17 mouse cellular contexts compared by ENCODE assay signal in the genomic region with DNA sequence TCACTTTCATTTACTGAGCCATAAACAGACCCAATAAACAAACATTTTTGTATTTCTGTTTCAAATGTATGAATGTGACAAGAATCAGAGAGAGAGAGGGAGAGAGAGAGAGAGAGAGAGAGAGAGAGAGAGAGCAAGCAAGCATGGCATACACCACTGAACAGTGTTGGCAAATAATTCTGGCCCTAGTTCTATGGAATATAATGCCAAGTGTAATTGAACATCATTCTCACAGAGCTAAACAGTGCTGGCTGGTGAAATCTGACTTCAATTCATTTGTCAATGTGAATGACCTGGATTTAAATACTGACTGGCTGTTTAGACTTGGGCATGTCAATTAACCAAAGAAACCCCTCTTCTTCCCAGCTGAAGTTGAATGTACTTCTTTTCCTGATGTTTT.
DNase-seq lines count a peak whose midpoint lies in the region; ATAC-seq and TF ChIP-seq lines count a peak whose summit lies in the region.
"Had no signal": no experiment of that assay in that cellular context is flagged by ENCODE, and none has a peak within 500 bp of the region (broad histone marks: within the 10 kb centered on the region; RNA-seq: fewer than 3 reads in every experiment).

No protein-coding gene starts in this region.

- H3K27me3 ChIP-seq in forebrain, embryonic 14.5 days (replicated peaks; ENCODE audit: control insufficient read depth, insufficient read depth, low read length) = no peaks in the 10 kb centered on the region
- no peaks in the 10 kb centered on the region for H3K27me3 ChIP-seq in forebrain, embryonic 11.5 days (ENCODE audit: control insufficient read depth, insufficient read depth, low read length)
- H3K27me3 ChIP-seq in midbrain, embryonic 11.5 days (ENCODE audit: control insufficient read depth, insufficient read depth, low read length) = no peaks in the 10 kb centered on the region
- no peaks in the 10 kb centered on the region for H3K27me3 ChIP-seq in midbrain, embryonic 10.5 days (ENCODE audit: low read depth, poor library complexity, severe bottlenecking)
- H3K27me3 ChIP-seq in forebrain, embryonic 16.5 days (replicated peaks; ENCODE audit: control insufficient read depth, insufficient read depth, low read length) = no peaks in the 10 kb centered on the region
- H3K27me3 ChIP-seq: embryonic facial prominence, embryonic 12.5 days had no signal

- no peak overlapping the region for H3K27ac ChIP-seq in forebrain, embryonic 14.5 days (ENCODE audit: low read depth, low read length)
- no peak overlapping the region for H3K27ac ChIP-seq in forebrain, embryonic 11.5 days (ENCODE audit: low read depth, low read length)
- H3K27ac ChIP-seq in midbrain, embryonic 11.5 days (ENCODE audit: low read depth, low read length) = no peak overlapping the region
- no peak overlapping the region for H3K27ac ChIP-seq in midbrain, embryonic 10.5 days (replicated peaks)
- H3K27ac ChIP-seq in forebrain, embryonic 16.5 days (ENCODE audit: low read length) = no peak overlapping the region
- H3K27ac ChIP-seq: embryonic facial prominence, embryonic 10.5 days; embryonic facial prominence, embryonic 12.5 days had no signal

- H3K36me3 ChIP-seq in forebrain, embryonic 14.5 days (ENCODE audit: control insufficient read depth, insufficient read depth, low read length) = no peaks in the 10 kb centered on the region
- H3K36me3 ChIP-seq in forebrain, embryonic 11.5 days (ENCODE audit: control insufficient read depth, insufficient read depth, low read length) = no peaks in the 10 kb centered on the region
- no peaks in the 10 kb centered on the region for H3K36me3 ChIP-seq in midbrain, embryonic 11.5 days (ENCODE audit: control insufficient read depth, insufficient read depth, low read length)
- no peaks in the 10 kb centered on the region for H3K36me3 ChIP-seq in midbrain, embryonic 10.5 days
- no peaks in the 10 kb centered on the region for H3K36me3 ChIP-seq in forebrain, embryonic 16.5 days (ENCODE audit: control insufficient read depth, insufficient read depth)
- H3K36me3 ChIP-seq: embryonic facial prominence, embryonic 10.5 days; embryonic facial prominence, embryonic 12.5 days had no signal

- no peak for TF ChIP-seq CTCF in brain, embryonic 14.5 days (IDR thresholded peaks at IDR 0.05; ENCODE audit: borderline replicate concordance, extremely low read depth, insufficient read depth, insufficient read length)

- TF ChIP-seq POLR2A in brain, embryonic 14.5 days (IDR thresholded peaks at IDR 0.05; ENCODE audit: borderline replicate concordance, extremely low read depth, insufficient read depth, insufficient read length, poor library complexity, severe bottlenecking) = no peak

- H3K9me3 ChIP-seq in forebrain, embryonic 14.5 days (replicated peaks; ENCODE audit: control insufficient read depth, low read length) = no peaks in the 10 kb centered on the region
- H3K9me3 ChIP-seq in forebrain, embryonic 11.5 days (ENCODE audit: control insufficient read depth, low read length) = no peaks in the 10 kb centered on the region
- no peaks in the 10 kb centered on the region for H3K9me3 ChIP-seq in midbrain, embryonic 11.5 days (ENCODE audit: control insufficient read depth, low read length)
- no peaks in the 10 kb centered on the region for H3K9me3 ChIP-seq in midbrain, embryonic 10.5 days (replicated peaks)
- no peaks in the 10 kb centered on the region for H3K9me3 ChIP-seq in forebrain, embryonic 16.5 days (ENCODE audit: control insufficient read depth, low read length)
- H3K9me3 ChIP-seq: embryonic facial prominence, embryonic 10.5 days; embryonic facial prominence, embryonic 12.5 days had no signal

- no peak for ATAC-seq in forebrain, embryonic 14.5 days
- ATAC-seq in forebrain, embryonic 11.5 days (replicated peaks; ENCODE audit: low FRiP score) = no peak
- ATAC-seq in midbrain, embryonic 11.5 days (ENCODE audit: low FRiP score) = no peak
- peak; percentile 76 for ATAC-seq in forebrain, embryonic 16.5 days

- no peak overlapping the region for H3K4me2 ChIP-seq in forebrain, embryonic 14.5 days (ENCODE audit: low read length)
- no peak overlapping the region for H3K4me2 ChIP-seq in forebrain, embryonic 11.5 days (ENCODE audit: low read depth, low read length, severe bottlenecking)
- H3K4me2 ChIP-seq in midbrain, embryonic 11.5 days = no peak overlapping the region
- no peak overlapping the region for H3K4me2 ChIP-seq in forebrain, embryonic 16.5 days (ENCODE audit: low read length)
- H3K4me2 ChIP-seq: embryonic facial prominence, embryonic 12.5 days had no signal

- no peak overlapping the region for H3K4me3 ChIP-seq in forebrain, embryonic 14.5 days (ENCODE audit: low read depth, low read length)
- no peak overlapping the region for H3K4me3 ChIP-seq in forebrain, embryonic 11.5 days (ENCODE audit: low read depth, low read length)
- H3K4me3 ChIP-seq in midbrain, embryonic 11.5 days (ENCODE audit: low read depth, low read length) = no peak overlapping the region
- no peak overlapping the region for H3K4me3 ChIP-seq in midbrain, embryonic 10.5 days
- no peak overlapping the region for H3K4me3 ChIP-seq in forebrain, embryonic 16.5 days (replicated peaks; ENCODE audit: low read length)
- H3K4me3 ChIP-seq: embryonic facial prominence, embryonic 10.5 days; embryonic facial prominence, embryonic 12.5 days had no signal

- H3K9ac ChIP-seq in forebrain, embryonic 14.5 days (ENCODE audit: low read length) = no peak overlapping the region
- H3K9ac ChIP-seq in forebrain, embryonic 11.5 days (ENCODE audit: low read length) = no peak overlapping the region
- no peak overlapping the region for H3K9ac ChIP-seq in midbrain, embryonic 11.5 days (ENCODE audit: low read length)
- no peak overlapping the region for H3K9ac ChIP-seq in forebrain, embryonic 16.5 days (replicated peaks; ENCODE audit: low read depth, low read length)
- H3K9ac ChIP-seq: embryonic facial prominence, embryonic 12.5 days had no signal

- peak; percentile 60 for DNase-seq in forebrain, embryonic 14.5 days (ENCODE audit: low spot score)
- DNase-seq in forebrain, embryonic 11.5 days (ENCODE audit: low spot score) = no peak
- DNase-seq in midbrain, embryonic 11.5 days (ENCODE audit: low spot score, missing footprints) = peak; percentile 17
- no peak for DNase-seq in midbrain, embryonic 10.5 days (ENCODE audit: low spot score)
- DNase-seq in brain, embryonic 14.5 days (ENCODE audit: low read depth) = peak; percentile 51
- no peak for DNase-seq in gastrocnemius, postnatal 14 days
- no peak for DNase-seq in left cerebral cortex, postnatal 14 days (ENCODE audit: low spot score in 2 of 2)
- DNase-seq: adrenal gland, adult 2 months; adrenal gland, postnatal 10 days; adrenal gland, postnatal 25 days; cerebellum, adult 11-12 months; cerebellum, adult 2 months; cerebellum, adult 9-10 months; cerebellum, postnatal 25 days had no signal

- intact Hi-C loops in gastrocnemius, postnatal 14 days (cut with DNase I; ENCODE audit: low total_unique reads) = no loop called here
- intact Hi-C loops in left cerebral cortex, postnatal 14 days (cut with DNase I) = no loop called here

- H3K4me1 ChIP-seq in forebrain, embryonic 14.5 days (ENCODE audit: control insufficient read depth, insufficient read depth, low read length) = no peaks in the 10 kb centered on the region; the same call in 1 of the 2 replicates
- H3K4me1 ChIP-seq in forebrain, embryonic 11.5 days (replicated peaks; ENCODE audit: control insufficient read depth, insufficient read depth, low read length) = no peaks in the 10 kb centered on the region
- H3K4me1 ChIP-seq in midbrain, embryonic 11.5 days (ENCODE audit: control insufficient read depth, insufficient read depth, low read length) = no peaks in the 10 kb centered on the region
- no peaks in the 10 kb centered on the region for H3K4me1 ChIP-seq in midbrain, embryonic 10.5 days
- H3K4me1 ChIP-seq in forebrain, embryonic 16.5 days (replicated peaks; ENCODE audit: control insufficient read depth, insufficient read depth, low read length) = no peaks in the 10 kb centered on the region; the same call in 1 of the 2 replicates
- H3K4me1 ChIP-seq: embryonic facial prominence, embryonic 12.5 days had no signal

Comparison
In these comparisons a context has a peak if more than half of its experiments do, and no peak if none do; other contexts are left out.
1. DNase-seq: peak in forebrain, embryonic 14.5 days (single experiment), midbrain, embryonic 11.5 days (single experiment) and brain, embryonic 14.5 days (single experiment); none in forebrain, embryonic 11.5 days (single experiment), midbrain, embryonic 10.5 days (single experiment), gastrocnemius, postnatal 14 days (single experiment) and left cerebral cortex, postnatal 14 days (0 of 2).